Comparison of ENCODE assay signal across 8 mouse cellular contexts in genomic region chr2:130296134-130296745, GRCm38 (mm10). TPM values are rescaled to one million over a fixed set of nuclear protein-coding genes. Genes with fewer than 3 reads are reported as not detected.
DNase-seq lines count a peak whose midpoint lies in the region; ATAC-seq lines count a peak whose summit lies in the region.

No protein-coding gene starts in this region.

- DNase-seq in heart, postnatal 14 days = no peak
- DNase-seq in ZHBTc4 (ENCODE audit: low read depth, low spot score) = peak; percentile 69
- DNase-seq in adrenal gland, postnatal 25 days = no peak
- no peak for DNase-seq in right cerebral cortex, postnatal 25 days
- no peak for DNase-seq in spleen, postnatal 4 days (ENCODE audit: low spot score in 2 of 2)

- no peak; the same call in 1 of the 2 replicates for ATAC-seq in heart, embryonic 12.5 days (ENCODE audit: insufficient number of reproducible peaks, low FRiP score)
- peak; percentile 33 for ATAC-seq in hindbrain, embryonic 13.5 days (ENCODE audit: low FRiP score)
- no peak; the same call in none of the 2 replicates for ATAC-seq in midbrain, embryonic 13.5 days

- peak overlapping the region; percentile 89 for H3K4me2 ChIP-seq in heart, embryonic 12.5 days
- H3K4me2 ChIP-seq in hindbrain, embryonic 13.5 days = peak overlapping the region; percentile 71
- H3K4me2 ChIP-seq in midbrain, embryonic 13.5 days (replicated peaks) = peak overlapping the region; percentile 71

- no peaks in the 10 kb centered on the region for H3K9me3 ChIP-seq in heart, embryonic 12.5 days (replicated peaks)
- H3K9me3 ChIP-seq in hindbrain, embryonic 13.5 days = no peaks in the 10 kb centered on the region
- no peaks in the 10 kb centered on the region for H3K9me3 ChIP-seq in midbrain, embryonic 13.5 days

- H3K27me3 ChIP-seq in heart, embryonic 12.5 days (replicated peaks) = peaks cover 66% of the 10 kb centered on the region
- peaks cover 16% of the 10 kb centered on the region for H3K27me3 ChIP-seq in hindbrain, embryonic 13.5 days
- peaks cover 12% of the 10 kb centered on the region; the same call in 1 of the 2 replicates for H3K27me3 ChIP-seq in midbrain, embryonic 13.5 days

- H3K4me3 ChIP-seq in heart, embryonic 12.5 days = peak overlapping the region; percentile 76
- peak overlapping the region; percentile 79 for H3K4me3 ChIP-seq in hindbrain, embryonic 13.5 days
- H3K4me3 ChIP-seq in midbrain, embryonic 13.5 days (replicated peaks) = peak overlapping the region; percentile 73

- peaks cover 21% of the 10 kb centered on the region for H3K4me1 ChIP-seq in heart, embryonic 12.5 days (replicated peaks)
- peaks cover 50% of the 10 kb centered on the region for H3K4me1 ChIP-seq in hindbrain, embryonic 13.5 days (replicated peaks)
- peaks cover 47% of the 10 kb centered on the region for H3K4me1 ChIP-seq in midbrain, embryonic 13.5 days (replicated peaks)

- no peak overlapping the region for H3K27ac ChIP-seq in heart, embryonic 12.5 days (ENCODE audit: poor library complexity, severe bottlenecking)
- peak overlapping the region; percentile 89 for H3K27ac ChIP-seq in hindbrain, embryonic 13.5 days
- peak overlapping the region; percentile 82 for H3K27ac ChIP-seq in midbrain, embryonic 13.5 days

- peak overlapping the region; percentile 80 for H3K9ac ChIP-seq in heart, embryonic 12.5 days
- peak overlapping the region; percentile 90 for H3K9ac ChIP-seq in hindbrain, embryonic 13.5 days
- peak overlapping the region; percentile 88 for H3K9ac ChIP-seq in midbrain, embryonic 13.5 days (replicated peaks)

- H3K36me3 ChIP-seq in heart, embryonic 12.5 days = no peaks in the 10 kb centered on the region
- H3K36me3 ChIP-seq in hindbrain, embryonic 13.5 days = no peaks in the 10 kb centered on the region
- peaks cover 6% of the 10 kb centered on the region for H3K36me3 ChIP-seq in midbrain, embryonic 13.5 days

- intact Hi-C loops in heart, postnatal 14 days (cut with DNase I) = loop anchor here (2.0 kb wide), 1 partner anchor 67 kb away; no protein-coding TSS in a partner anchor

- WGBS in heart, embryonic 12.5 days = 6% methylated on average over 20 of the region's 20 CpGs
- WGBS in hindbrain, embryonic 13.5 days = 4% methylated on average over 20 of the region's 20 CpGs
- WGBS in midbrain, embryonic 13.5 days = 3% methylated on average over 20 of the region's 20 CpGs

RNA-seq across cellular contexts. Expression of gene Ebf4, which starts 1.3 kb away (rescaled TPM):
- polyA plus RNA-seq in heart, embryonic 12.5 days (2016; fragmentation: Nextera tagmentation; extraction: Ambion mirVana) = 0.91 and 1.2 TPM in 2 replicates
- total RNA-seq in heart, postnatal 14 days (2021) = 1 to 10 TPM in 1 of 2 experiments, under 1 TPM in 1; 0.68 to 1.1 TPM
- 2.6 and 3.1 TPM in 2 replicates for polyA plus RNA-seq in hindbrain, embryonic 13.5 days (2015; fragmentation: Nextera tagmentation; extraction: Ambion mirVana)
- polyA plus RNA-seq in midbrain, embryonic 13.5 days (2015; fragmentation: Nextera tagmentation; extraction: Ambion mirVana) = 2.1 and 2.7 TPM in 2 replicates
- 5.0 and 5.3 TPM in 2 replicates for total RNA-seq in adrenal gland, postnatal 25 days (2021)

RNA-seq across cellular contexts. Expression of gene Idh3b, which starts 11.9 kb away (rescaled TPM):
- polyA plus RNA-seq in heart, embryonic 12.5 days (2016; fragmentation: Nextera tagmentation; extraction: Ambion mirVana) = 218 and 221 TPM in 2 replicates
- total RNA-seq in heart, postnatal 14 days (2021) = 100 to 1,000 TPM; 678 to 685 TPM
- 156 and 157 TPM in 2 replicates for polyA plus RNA-seq in hindbrain, embryonic 13.5 days (2015; fragmentation: Nextera tagmentation; extraction: Ambion mirVana)
- polyA plus RNA-seq in midbrain, embryonic 13.5 days (2015; fragmentation: Nextera tagmentation; extraction: Ambion mirVana) = 154 and 165 TPM in 2 replicates
- total RNA-seq in adrenal gland, postnatal 25 days (2021) = 319 and 388 TPM in 2 replicates

RNA-seq across cellular contexts. Expression of gene Nop56, which starts 22.0 kb away (rescaled TPM):
- polyA plus RNA-seq in heart, embryonic 12.5 days (2016; fragmentation: Nextera tagmentation; extraction: Ambion mirVana) = 192 and 193 TPM in 2 replicates
- 10 to 100 TPM; 35.0 to 36.9 TPM for total RNA-seq in heart, postnatal 14 days (2021)
- polyA plus RNA-seq in hindbrain, embryonic 13.5 days (2015; fragmentation: Nextera tagmentation; extraction: Ambion mirVana) = 230 and 253 TPM in 2 replicates
- 246 and 261 TPM in 2 replicates for polyA plus RNA-seq in midbrain, embryonic 13.5 days (2015; fragmentation: Nextera tagmentation; extraction: Ambion mirVana)
- 104 and 124 TPM in 2 replicates for total RNA-seq in adrenal gland, postnatal 25 days (2021)
